Mouse (Mus musculus): Measurements from ENCODE around the gene Tox3.

Tox3 gene

GRCm38 (mm10) chr8:90323824-90324223 lies 24.3 kb downstream of the Tox3 start:
- no peak for DNase-seq (ENCODE audit: low spot score)

- DNase-seq (ENCODE audit: low spot score), result no peak
These were observed 25.3 kb downstream of the Tox3 start for GRCm38 (mm10) chr8:90322701-90323439.

GRCm38 (mm10) chr8:90321255-90321654 lies 26.9 kb downstream of the Tox3 start:
- DNase-seq (ENCODE audit: low spot score), result no peak

GRCm38 (mm10) chr8:90314312-90314711 lies 33.8 kb downstream of the Tox3 start:
- DNase-seq (ENCODE audit: low spot score), result peak; percentile 28

- no peak for DNase-seq (ENCODE audit: low spot score)
These were observed 45.2 kb downstream of the Tox3 start for GRCm38 (mm10) chr8:90302951-90303350.

- peak; percentile 52 for DNase-seq (ENCODE audit: low spot score)
These were observed 45.9 kb downstream of the Tox3 start for GRCm38 (mm10) chr8:90302252-90302651.

GRCm38 (mm10) chr8:90301543-90301942 lies 46.6 kb downstream of the Tox3 start:
- no peak for DNase-seq (ENCODE audit: low spot score)

- DNase-seq (ENCODE audit: low spot score), result no peak
These were observed 47.2 kb downstream of the Tox3 start for GRCm38 (mm10) chr8:90300973-90301372.

GRCm38 (mm10) chr8:90294061-90294460 lies 54.1 kb downstream of the Tox3 start:
- DNase-seq (ENCODE audit: low spot score), result no peak

- DNase-seq (ENCODE audit: low spot score), result no peak
These were observed 57.3 kb downstream of the Tox3 start for GRCm38 (mm10) chr8:90290811-90291210.

- DNase-seq (ENCODE audit: low spot score), result no peak
These were observed 71.4 kb downstream of the Tox3 start for GRCm38 (mm10) chr8:90276722-90277121.

GRCm38 (mm10) chr8:90273182-90273581 lies 75.0 kb downstream of the Tox3 start:
- no peak for DNase-seq (ENCODE audit: low spot score)

- no peak for DNase-seq (ENCODE audit: low spot score)
These were observed 76.2 kb downstream of the Tox3 start for GRCm38 (mm10) chr8:90271920-90272319.

- DNase-seq (ENCODE audit: low spot score), result no peak
These were observed 80.4 kb downstream of the Tox3 start for GRCm38 (mm10) chr8:90267698-90268256.

- no peak for DNase-seq (ENCODE audit: low spot score)
These were observed 81.2 kb downstream of the Tox3 start for GRCm38 (mm10) chr8:90266986-90267385.

GRCm38 (mm10) chr8:90266239-90266638 lies 81.9 kb downstream of the Tox3 start:
- no peak for DNase-seq (ENCODE audit: low spot score)

- DNase-seq (ENCODE audit: low spot score), result no peak
These were observed 93.8 kb downstream of the Tox3 start for GRCm38 (mm10) chr8:90254158-90254867.

GRCm38 (mm10) chr8:90246357-90246756 lies 101.8 kb downstream of the Tox3 start:
- no peak for DNase-seq (ENCODE audit: low spot score)

GRCm38 (mm10) chr8:90245828-90246227 lies 102.3 kb downstream of the Tox3 start:
- no peak for DNase-seq (ENCODE audit: low spot score)

- DNase-seq (ENCODE audit: low spot score), result no peak
These were observed 103.0 kb downstream of the Tox3 start for GRCm38 (mm10) chr8:90245187-90245586.

GRCm38 (mm10) chr8:90244458-90245145 lies 103.5 kb downstream of the Tox3 start:
- DNase-seq (ENCODE audit: low spot score), result no peak

- DNase-seq (ENCODE audit: low spot score), result no peak
These were observed 104.2 kb downstream of the Tox3 start for GRCm38 (mm10) chr8:90243957-90244356.

- DNase-seq (ENCODE audit: low spot score), result no peak
These were observed 105.8 kb downstream of the Tox3 start for GRCm38 (mm10) chr8:90242351-90242750.
